Mouse (Mus musculus): Measurements from ENCODE around the gene Hemk1. TPM values are rescaled to one million over a fixed set of nuclear protein-coding genes. Genes with fewer than 3 reads are reported as not detected.

The Hemk1 gene
- polyA plus RNA-seq, 1 experiment from 2014 or later, result 11.1 TPM

GRCm38 (mm10) chr9:107297059-107297458 lies 41.1 kb downstream of the Hemk1 start:
- Histone ChIP-seq H3K4me3 (ENCODE audit: low read depth, low read length) (peak overlapping the region; percentile 59), H3K9ac (ENCODE audit: low read length) (peak overlapping the region; percentile 66), H3K36me3 (ENCODE audit: control insufficient read depth, insufficient read depth, low read length) (no peaks in the 10 kb centered on the region), H3K9me3 (ENCODE audit: control insufficient read depth, low read length) (no peaks in the 10 kb centered on the region), H3K27ac (ENCODE audit: low read depth, low read length) (no peak overlapping the region), H3K4me2 (ENCODE audit: low read depth) (peak overlapping the region; percentile 90), H3K27me3 (ENCODE audit: control insufficient read depth, insufficient read depth, low read length) (no peaks in the 10 kb centered on the region), H3K4me1 (ENCODE audit: control insufficient read depth, insufficient read depth, low read length) (peaks cover 6% of the 10 kb centered on the region; the same call in 1 of the 2 replicates)
- no peak for DNase-seq (ENCODE audit: low spot score)
- 21% methylated on average over 16 of the region's 16 CpGs for WGBS
- ATAC-seq (ENCODE audit: insufficient read depth, low FRiP score, low TSS enrichment), result peak; percentile 39; the same call in 1 of the 2 replicates

DNA sequence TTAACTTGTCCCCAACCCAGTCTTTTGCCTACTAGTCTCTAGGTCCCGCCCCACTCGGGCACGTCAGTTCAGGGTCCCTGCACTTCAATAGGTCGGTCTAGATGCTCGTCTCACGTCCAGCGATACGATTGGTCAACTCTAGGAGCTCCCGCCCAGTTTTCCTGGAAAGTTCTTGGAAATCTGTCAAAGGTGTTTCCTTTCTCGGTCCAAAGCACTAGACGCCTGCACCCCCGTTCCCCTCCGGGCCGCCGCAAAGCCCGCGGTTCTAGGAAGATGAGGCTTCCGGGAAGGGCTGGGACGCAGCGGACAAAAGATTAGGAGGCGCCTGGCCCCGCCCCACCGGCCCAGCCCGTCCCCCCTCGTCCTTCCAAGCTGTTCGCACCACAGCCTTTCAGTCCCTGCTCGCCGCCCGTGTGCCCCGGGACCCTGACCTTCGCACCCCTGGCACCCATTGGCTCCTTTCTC lies 41.6 kb downstream of the Hemk1 start:
- DNase-seq (ENCODE audit: low spot score) (peak; percentile 91), ATAC-seq (ENCODE audit: insufficient read depth, low FRiP score, low TSS enrichment) (peak; percentile 98)
- peak overlapping the region; percentile 66 for H3K9ac ChIP-seq (ENCODE audit: low read length)
- H3K27ac ChIP-seq (ENCODE audit: low read depth, low read length), result no peak overlapping the region
- H3K4me2 ChIP-seq (ENCODE audit: low read depth), result peak overlapping the region; percentile 90
- H3K9me3 ChIP-seq (ENCODE audit: control insufficient read depth, low read length), result no peaks in the 10 kb centered on the region
- WGBS, result under 1% methylated on average over 31 of the region's 31 CpGs
- peak overlapping the region; percentile 59 for H3K4me3 ChIP-seq (ENCODE audit: low read depth, low read length)
- no peaks in the 10 kb centered on the region for H3K27me3 ChIP-seq (ENCODE audit: control insufficient read depth, insufficient read depth, low read length)
- no peaks in the 10 kb centered on the region for H3K36me3 ChIP-seq (ENCODE audit: control insufficient read depth, insufficient read depth, low read length)
- peaks cover 6% of the 10 kb centered on the region; the same call in 1 of the 2 replicates for H3K4me1 ChIP-seq (ENCODE audit: control insufficient read depth, insufficient read depth, low read length)

GRCm38 (mm10) chr9:107296041-107296440 lies 42.1 kb downstream of the Hemk1 start:
- H3K27me3 ChIP-seq (ENCODE audit: control insufficient read depth, insufficient read depth, low read length), result no peaks in the 10 kb centered on the region
- ATAC-seq (ENCODE audit: insufficient read depth, low FRiP score, low TSS enrichment) (peak; percentile 24), DNase-seq (ENCODE audit: low spot score) (no peak)
- H3K36me3 ChIP-seq (ENCODE audit: control insufficient read depth, insufficient read depth, low read length), result no peaks in the 10 kb centered on the region
- H3K27ac ChIP-seq (ENCODE audit: low read depth, low read length), result no peak overlapping the region
- peaks cover 6% of the 10 kb centered on the region; the same call in 1 of the 2 replicates for H3K4me1 ChIP-seq (ENCODE audit: control insufficient read depth, insufficient read depth, low read length)
- peak overlapping the region; percentile 59 for H3K4me3 ChIP-seq (ENCODE audit: low read depth, low read length)
- H3K4me2 ChIP-seq (ENCODE audit: low read depth), result peak overlapping the region; percentile 90
- H3K9me3 ChIP-seq (ENCODE audit: control insufficient read depth, low read length), result no peaks in the 10 kb centered on the region
- H3K9ac ChIP-seq (ENCODE audit: low read length), result no peak overlapping the region
- WGBS, result 8% methylated on average over 14 of the region's 14 CpGs

GRCm38 (mm10) chr9:107296016-107296040 lies 42.3 kb downstream of the Hemk1 start, which contains the start of gene Cish:
TSS of gene Cish (plus strand) at chr9:107296026.
- Histone ChIP-seq H3K9me3 (ENCODE audit: control insufficient read depth, low read length) (no peaks in the 10 kb centered on the region), H3K27ac (ENCODE audit: low read depth, low read length) (no peak within 1 kb of the TSS), H3K4me1 (ENCODE audit: control insufficient read depth, insufficient read depth, low read length) (peaks cover 6% of the 10 kb centered on the region; the same call in 1 of the 2 replicates), H3K27me3 (ENCODE audit: control insufficient read depth, insufficient read depth, low read length) (no peaks in the 10 kb centered on the region), H3K4me3 (ENCODE audit: low read depth, low read length) (peak within 1 kb of the TSS; percentile 59), H3K4me2 (ENCODE audit: low read depth) (peak within 1 kb of the TSS; percentile 90), H3K36me3 (ENCODE audit: control insufficient read depth, insufficient read depth, low read length) (no peaks in the 10 kb centered on the region), H3K9ac (ENCODE audit: low read length) (peak within 1 kb of the TSS; percentile 66)
- DNase-seq (ENCODE audit: low spot score) (no peak), ATAC-seq (ENCODE audit: insufficient read depth, low FRiP score, low TSS enrichment) (no peak)

DNA sequence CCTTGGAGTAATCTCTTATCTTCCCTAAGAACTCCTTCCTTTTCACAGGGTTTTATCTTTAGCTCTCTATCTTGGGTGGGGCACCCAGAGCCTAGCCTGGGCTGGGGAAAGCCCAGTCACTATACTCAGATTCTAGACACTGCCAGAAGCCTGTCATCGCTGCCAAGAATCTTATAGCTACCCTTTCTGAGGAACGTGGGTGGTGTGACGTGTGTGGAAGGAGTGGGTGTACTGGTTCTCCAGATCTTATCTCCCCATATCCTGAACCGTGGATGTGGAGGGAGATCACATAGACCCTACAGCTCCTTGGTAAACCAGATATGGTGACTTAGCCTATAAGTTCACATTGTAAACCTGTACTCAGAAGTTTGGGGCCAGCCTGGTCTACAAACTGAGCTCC lies 42.5 kb downstream of the Hemk1 start:
- Histone ChIP-seq H3K27me3 (ENCODE audit: control insufficient read depth, insufficient read depth, low read length) (no peaks in the 10 kb centered on the region), H3K4me1 (ENCODE audit: control insufficient read depth, insufficient read depth, low read length) (peaks cover 6% of the 10 kb centered on the region; the same call in 1 of the 2 replicates), H3K9ac (ENCODE audit: low read length) (no peak overlapping the region), H3K9me3 (ENCODE audit: control insufficient read depth, low read length) (no peaks in the 10 kb centered on the region), H3K4me2 (ENCODE audit: low read depth) (no peak overlapping the region), H3K36me3 (ENCODE audit: control insufficient read depth, insufficient read depth, low read length) (no peaks in the 10 kb centered on the region), H3K4me3 (ENCODE audit: low read depth, low read length) (no peak overlapping the region), H3K27ac (ENCODE audit: low read depth, low read length) (no peak overlapping the region)
- DNase-seq (ENCODE audit: low spot score) (no peak), ATAC-seq (ENCODE audit: insufficient read depth, low FRiP score, low TSS enrichment) (no peak)
- 89% methylated on average over 4 of the region's 4 CpGs for WGBS

GRCm38 (mm10) chr9:107294249-107294648 lies 43.9 kb downstream of the Hemk1 start:
- ATAC-seq (ENCODE audit: insufficient read depth, low FRiP score, low TSS enrichment) (no peak), DNase-seq (ENCODE audit: low spot score) (peak; percentile 76)
- H3K9ac ChIP-seq (ENCODE audit: low read length), result no peak overlapping the region
- no peaks in the 10 kb centered on the region for H3K36me3 ChIP-seq (ENCODE audit: control insufficient read depth, insufficient read depth, low read length)
- H3K27me3 ChIP-seq (ENCODE audit: control insufficient read depth, insufficient read depth, low read length), result 0 out of 2 replicates have a peak, but pooled peaks cover under 1% of the 10 kb centered on the region
- no peak overlapping the region for H3K4me2 ChIP-seq (ENCODE audit: low read depth)
- 5% methylated on average over 6 of the region's 6 CpGs for WGBS
- H3K4me1 ChIP-seq (ENCODE audit: control insufficient read depth, insufficient read depth, low read length), result peaks cover 9% of the 10 kb centered on the region; the same call in 1 of the 2 replicates
- no peaks in the 10 kb centered on the region for H3K9me3 ChIP-seq (ENCODE audit: control insufficient read depth, low read length)
- no peak overlapping the region for H3K27ac ChIP-seq (ENCODE audit: low read depth, low read length)
- no peak overlapping the region for H3K4me3 ChIP-seq (ENCODE audit: low read depth, low read length)

DNA sequence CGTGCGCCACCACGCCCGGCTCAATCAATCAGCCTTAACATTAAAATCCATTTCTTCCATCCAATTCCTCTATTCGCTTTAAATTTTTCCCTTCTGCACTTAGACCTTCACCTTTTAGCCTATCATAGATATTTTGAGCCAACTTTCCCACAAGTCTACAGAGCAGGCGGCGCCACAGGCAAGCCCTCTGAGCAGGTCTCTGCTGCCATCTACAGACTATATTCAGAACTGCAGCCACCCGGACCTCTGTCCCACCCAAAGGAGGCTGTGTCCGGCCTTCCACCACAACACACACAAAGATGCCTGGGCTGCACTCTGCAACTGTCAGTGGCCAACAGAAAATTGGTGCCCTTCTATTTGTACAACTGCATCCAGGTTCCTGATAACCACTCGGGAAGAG lies 47.3 kb downstream of the Hemk1 start:
- no peak overlapping the region for H3K9ac ChIP-seq (ENCODE audit: low read length)
- no peak overlapping the region for H3K4me2 ChIP-seq (ENCODE audit: low read depth)
- DNase-seq (ENCODE audit: low spot score), result peak; percentile 80
- no peaks in the 10 kb centered on the region for H3K36me3 ChIP-seq (ENCODE audit: control insufficient read depth, insufficient read depth, low read length)
- H3K4me3 ChIP-seq (ENCODE audit: low read depth, low read length), result no peak overlapping the region
- no peak overlapping the region for H3K27ac ChIP-seq (ENCODE audit: low read depth, low read length)
- WGBS, result 27% methylated on average over 10 of the region's 10 CpGs
- ATAC-seq (ENCODE audit: insufficient read depth, low FRiP score, low TSS enrichment), result no peak; the same call in 1 of the 2 replicates
- no peaks in the 10 kb centered on the region for H3K9me3 ChIP-seq (ENCODE audit: control insufficient read depth, low read length)
- peaks cover 7% of the 10 kb centered on the region; the same call in 1 of the 2 replicates for H3K4me1 ChIP-seq (ENCODE audit: control insufficient read depth, insufficient read depth, low read length)
- 0 out of 2 replicates have a peak, but pooled peaks cover 3% of the 10 kb centered on the region for H3K27me3 ChIP-seq (ENCODE audit: control insufficient read depth, insufficient read depth, low read length)

DNA sequence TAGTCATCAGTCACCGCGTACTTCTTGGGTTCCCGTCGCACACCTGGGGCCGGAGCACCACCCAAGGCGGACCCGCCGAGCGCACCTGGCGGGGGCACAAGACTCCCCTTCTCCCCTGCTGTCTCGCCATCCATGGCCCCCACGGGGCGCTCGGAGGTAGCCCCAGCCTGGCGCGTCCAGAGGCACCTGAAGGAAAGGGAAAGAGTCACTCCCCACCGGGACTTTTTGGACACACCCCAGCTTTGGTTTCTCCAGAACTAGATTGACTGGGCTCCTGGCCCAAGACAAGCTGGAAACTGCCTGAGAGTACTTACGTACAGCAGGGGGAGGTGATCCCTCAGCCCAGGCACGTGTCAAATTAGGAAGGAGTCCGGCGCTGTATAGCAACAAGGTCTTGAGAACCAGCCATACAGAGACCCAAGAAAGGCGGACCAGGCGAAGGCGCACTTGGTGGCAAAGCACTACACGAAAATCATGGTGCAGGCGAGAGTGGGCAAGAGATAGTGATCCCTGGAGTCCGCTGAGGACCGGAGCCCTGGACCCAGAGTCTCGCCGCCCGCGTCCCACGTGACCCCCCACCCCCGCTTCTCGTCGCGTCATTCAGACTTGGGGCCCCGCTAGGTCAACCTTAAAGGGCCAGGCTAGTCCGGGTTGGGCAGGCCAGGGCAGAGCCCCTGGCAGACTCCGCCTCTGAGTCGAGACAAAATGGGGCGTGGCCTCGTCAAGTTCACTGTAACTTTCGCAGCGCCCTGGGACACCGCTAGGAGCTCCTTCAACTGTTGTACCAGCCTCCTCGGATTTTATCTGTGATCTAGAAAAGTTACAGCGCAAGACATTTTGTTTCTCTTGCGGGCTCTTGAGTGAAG lies 48.7 kb downstream of the Hemk1 start, which contains the start of gene Mapkapk3:
TSS of gene Mapkapk3 (minus strand) at position 667 of the 866 bp plus-strand sequence.
- no peak within 1 kb of the TSS for H3K27ac ChIP-seq (ENCODE audit: low read depth, low read length)
- H3K9ac ChIP-seq (ENCODE audit: low read length), result peak within 1 kb of the TSS; percentile 33
- H3K36me3 ChIP-seq (ENCODE audit: control insufficient read depth, insufficient read depth, low read length), result no peaks in the 10 kb centered on the region
- WGBS, result 3% methylated on average over 47 of the region's 49 CpGs
- peak within 1 kb of the TSS; percentile 38 for H3K4me3 ChIP-seq (ENCODE audit: low read depth, low read length)
- H3K9me3 ChIP-seq (ENCODE audit: control insufficient read depth, low read length), result no peaks in the 10 kb centered on the region
- H3K4me1 ChIP-seq (ENCODE audit: control insufficient read depth, insufficient read depth, low read length), result peaks cover 7% of the 10 kb centered on the region; the same call in 1 of the 2 replicates
- DNase-seq (ENCODE audit: low spot score), result peak; percentile 77
- peak within 1 kb of the TSS; percentile 77 for H3K4me2 ChIP-seq (ENCODE audit: low read depth)
- H3K27me3 ChIP-seq (ENCODE audit: control insufficient read depth, insufficient read depth, low read length), result 0 out of 2 replicates have a peak, but pooled peaks cover 3% of the 10 kb centered on the region
- ATAC-seq (ENCODE audit: insufficient read depth, low FRiP score, low TSS enrichment), result peak; percentile 56; the same call in 1 of the 2 replicates

GRCm38 (mm10) chr9:107288711-107289110 lies 49.4 kb downstream of the Hemk1 start:
- DNase-seq (ENCODE audit: low spot score) (peak; percentile 7), ATAC-seq (ENCODE audit: insufficient read depth, low FRiP score, low TSS enrichment) (no peak)
- Histone ChIP-seq H3K36me3 (ENCODE audit: control insufficient read depth, insufficient read depth, low read length) (no peaks in the 10 kb centered on the region), H3K27ac (ENCODE audit: low read depth, low read length) (no peak overlapping the region), H3K9me3 (ENCODE audit: control insufficient read depth, low read length) (no peaks in the 10 kb centered on the region), H3K4me3 (ENCODE audit: low read depth, low read length) (peak overlapping the region; percentile 38), H3K27me3 (ENCODE audit: control insufficient read depth, insufficient read depth, low read length) (0 out of 2 replicates have a peak, but pooled peaks cover 3% of the 10 kb centered on the region), H3K4me1 (ENCODE audit: control insufficient read depth, insufficient read depth, low read length) (peaks cover 7% of the 10 kb centered on the region; the same call in 1 of the 2 replicates), H3K9ac (ENCODE audit: low read length) (no peak overlapping the region), H3K4me2 (ENCODE audit: low read depth) (peak overlapping the region; percentile 77)
- 27% methylated on average over 8 of the region's 8 CpGs for WGBS

Measured in neural tube, embryonic 11.5 days (tissue).